Mouse (Mus musculus) thymus, postnatal 10 days (tissue): Measurements from ENCODE around the gene Alox12.

Source experiments
- DNase-seq, 2 experiments: peaks; one replicate each; pipeline ENCODE4 v3.0.0; 2021; ENCODE audit warnings: low spot score in 2 of 2

Gene Alox12

DNA sequence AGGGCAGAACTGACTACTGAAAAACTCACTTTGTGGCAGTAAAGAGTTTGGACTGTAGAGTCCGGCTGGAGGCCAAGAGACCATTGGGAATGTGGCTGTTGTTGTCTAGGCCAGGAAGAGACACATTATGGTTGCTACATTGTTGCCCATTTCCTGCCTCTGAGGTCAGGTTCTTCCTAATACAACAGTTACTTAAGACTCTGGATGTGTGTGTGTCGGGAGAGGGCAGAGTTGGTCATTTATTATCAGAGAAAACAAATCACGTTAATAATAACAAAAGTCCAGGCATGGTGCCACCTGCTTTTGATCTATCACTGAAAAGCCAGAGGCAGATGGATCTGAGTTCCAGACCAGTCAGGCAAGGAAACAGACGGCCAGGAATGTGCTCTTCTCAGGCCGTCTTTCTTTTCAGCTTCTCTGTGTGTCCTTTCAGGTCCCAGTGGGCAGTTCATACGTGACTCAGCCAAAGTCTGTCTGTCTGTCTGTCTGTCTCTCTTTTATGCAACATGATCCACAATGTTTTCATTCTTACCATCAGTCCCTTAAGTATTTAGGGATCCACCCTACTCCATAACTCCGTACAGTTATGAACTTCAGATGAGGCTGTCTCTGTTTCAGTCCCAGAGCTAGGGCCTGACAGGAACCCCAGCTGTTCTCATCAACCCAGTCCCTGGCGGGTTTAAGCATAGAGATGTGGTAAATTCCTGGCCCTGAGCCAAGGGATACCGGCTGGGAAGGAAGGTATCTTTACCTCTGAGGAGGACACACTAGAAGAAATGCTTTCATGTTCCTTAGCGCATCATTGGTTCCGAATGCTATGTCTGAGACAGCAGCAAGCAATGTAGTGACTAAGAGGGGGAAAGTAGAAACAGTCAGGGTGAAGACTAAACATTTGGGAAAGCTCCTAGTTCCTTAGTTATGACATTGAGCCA lies 61.5 kb downstream of the Alox12 start:
- no peak for DNase-seq

DNA sequence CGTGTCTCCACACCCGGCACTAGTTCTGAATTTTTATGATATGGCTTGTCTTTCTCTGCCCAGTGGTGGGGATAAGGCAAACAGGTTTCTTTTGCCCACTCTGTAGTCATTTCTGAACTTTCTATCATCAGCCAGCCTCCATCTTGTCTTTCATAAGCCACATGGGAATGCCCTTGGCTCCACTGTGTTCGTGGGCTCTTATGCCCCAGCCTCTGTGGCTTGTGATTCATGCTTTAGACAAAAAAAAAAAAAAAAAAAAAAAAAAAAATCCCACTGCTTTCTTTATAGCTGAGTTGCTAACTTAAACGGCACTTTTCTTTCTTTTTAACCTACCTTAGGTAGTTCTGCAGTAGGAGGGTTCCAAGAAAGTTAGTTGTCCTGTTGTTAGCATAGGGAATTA lies 63.0 kb downstream of the Alox12 start:
- no peak for DNase-seq
